Mouse (Mus musculus) liver, adult 2 months (tissue): ENCODE measurements around the gene Hacd2. TPM values are rescaled to one million over a fixed set of nuclear protein-coding genes. Genes with fewer than 3 reads are reported as not detected.

Experiments
- DNase-seq: peaks from one replicate; pipeline ENCODE4 v3.0.0-alpha.2; 2011; ENCODE audit warnings: low read depth, low spot score; ENCODE audit errors: extremely low read depth
- H3K27ac ChIP-seq: fragments of 200-500 bp; replicated peaks from 2 replicates; pipeline ENCODE4 v1.5.1; 2012; ENCODE audit warnings: low read depth, mild to moderate bottlenecking, control low read depth, inconsistent platforms, low read length; ENCODE audit not compliant: insufficient read depth
- H3K27me3 ChIP-seq: fragments of 200-500 bp; 2 replicates; pipeline ENCODE4 v1.6.1; 2012; ENCODE audit warnings: mild to moderate bottlenecking, moderate library complexity, low read length, inconsistent platforms; ENCODE audit not compliant: control insufficient read depth, insufficient read depth
- H3K36me3 ChIP-seq: fragments of 200-500 bp; 2 replicates; pipeline ENCODE4 v1.6.1; 2012; ENCODE audit warnings: low read length, inconsistent platforms; ENCODE audit not compliant: control insufficient read depth, insufficient read depth
- H3K4me1 ChIP-seq: fragments of 200-500 bp; 2 replicates; pipeline ENCODE4 v1.6.1; 2011; ENCODE audit warnings: low read length; ENCODE audit not compliant: control insufficient read depth, insufficient read depth
- H3K4me3 ChIP-seq: fragments of 200-500 bp; 2 replicates; pipeline ENCODE4 v1.5.1; 2011; ENCODE audit warnings: low read depth, mild to moderate bottlenecking, control low read depth, low read length, moderate library complexity; ENCODE audit not compliant: insufficient read depth
- H3K79me2 ChIP-seq: fragments of 200-500 bp; 2 replicates; pipeline ENCODE4 v1.6.1; 2012; ENCODE audit warnings: inconsistent platforms, mild to moderate bottlenecking, low read length, moderate library complexity; ENCODE audit not compliant: control insufficient read depth, insufficient read depth
- H3K9ac ChIP-seq: fragments of 200-500 bp; 2 replicates; pipeline ENCODE4 v1.6.1; 2012; ENCODE audit warnings: low read depth, mild to moderate bottlenecking, control low read depth, inconsistent platforms, low read length
- CTCF ChIP-seq: fragments of 200-500 bp; IDR thresholded peaks from 2 replicates; pipeline ENCODE4 v1.5.1; 2011; ENCODE audit warnings: low read depth, low read length, control low read depth
- POLR2A ChIP-seq: fragments of 200-500 bp; IDR thresholded peaks from 2 replicates; pipeline ENCODE4 v1.6.1; 2011; ENCODE audit warnings: low read length, control low read depth; ENCODE audit not compliant: insufficient read depth; ENCODE audit errors: extremely low read depth
- WGBS: fragments of 180-500 bp; shearing (Covaris S2); methylation state at CpG from one replicate; pipeline ENCODE4 v1.1.7; 2018; 5-methylcytosine and 5-hydroxymethylcytosine counted together
- polyA plus RNA-seq: library from polyadenylated mRNA; depleted of rRNA; stranded (reverse); fragments of >200 nt; gene quantifications from 2 replicates; pipeline ENCODE4 v1.2.3, GENCODE M21; 2012
- total RNA-seq: library from RNA; depleted of rRNA; stranded (reverse); fragments of >200 nt; gene quantifications from 2 replicates; pipeline ENCODE4 v1.2.3, GENCODE M21; 2014

The Hacd2 gene
- total and polyA plus RNA-seq, 2 experiments = 19.8 to 70.7 TPM

DNA sequence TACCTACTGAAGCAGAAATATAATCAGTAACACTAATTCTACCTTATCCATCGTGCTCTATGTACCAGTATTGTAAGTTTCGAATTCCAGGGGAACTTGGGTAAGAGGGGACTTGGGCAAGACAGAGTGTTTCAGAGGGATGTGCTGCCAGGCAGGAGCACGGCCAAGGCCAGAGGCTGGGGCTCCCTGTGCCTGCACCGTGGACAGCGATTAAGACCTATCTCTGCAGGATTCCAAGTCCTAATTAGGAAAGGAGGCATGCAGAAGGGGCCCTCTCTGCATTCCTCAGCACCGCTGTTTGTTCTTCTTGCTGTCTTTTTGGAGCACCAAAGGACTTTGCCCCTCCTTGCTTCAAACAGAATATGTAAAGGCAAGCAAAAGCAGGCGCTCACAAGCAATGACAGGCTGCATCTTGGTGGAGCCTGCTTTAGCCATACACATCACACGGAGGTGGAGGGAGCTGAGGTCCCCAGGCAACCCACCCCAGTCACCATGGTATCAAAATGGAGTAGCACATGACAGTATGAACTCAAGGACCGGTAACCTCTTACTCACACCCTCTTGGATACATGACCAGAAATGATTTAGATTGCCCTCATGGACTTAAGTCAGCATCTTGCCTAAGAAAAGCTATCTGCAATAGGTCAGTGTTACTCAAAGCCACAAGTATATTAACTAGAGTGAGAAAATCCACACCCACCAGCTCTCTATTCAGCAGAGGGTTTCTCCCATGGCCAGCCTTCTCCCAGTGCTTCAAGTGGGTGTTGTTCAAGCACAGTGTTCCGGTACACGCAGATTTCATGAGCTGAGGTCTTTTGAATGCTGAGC, 37.8 kb upstream of the Hacd2 start:
- no peak overlapping the region for H3K4me3 ChIP-seq
- H3K79me2 ChIP-seq = no peaks in the 10 kb centered on the region
- peaks cover 8% of the 10 kb centered on the region for H3K4me1 ChIP-seq
- H3K27me3 ChIP-seq = no peaks in the 10 kb centered on the region
- H3K9ac ChIP-seq = no peak overlapping the region
- peaks cover 18% of the 10 kb centered on the region for H3K36me3 ChIP-seq
- WGBS = 75% methylated on average over 11 of the region's 11 CpGs
- no peak for DNase-seq
- TF ChIP-seq CTCF = no peak
- TF ChIP-seq POLR2A = no peak
- no peak overlapping the region for H3K27ac ChIP-seq

DNA sequence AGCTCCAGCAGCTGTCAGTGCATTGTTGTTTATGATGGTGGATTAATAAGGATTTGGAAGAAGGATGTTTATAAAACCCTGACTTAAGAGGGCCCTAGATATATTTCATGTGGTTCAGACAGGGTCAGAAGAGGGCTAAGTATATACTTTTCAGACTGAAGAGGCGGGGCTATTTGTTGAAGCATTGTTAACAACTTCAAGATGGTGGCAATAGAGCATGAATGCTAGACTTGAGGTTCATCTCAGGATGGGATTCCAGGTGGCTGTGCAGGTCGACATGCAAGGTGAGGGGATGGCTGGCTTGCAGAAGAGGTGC, 37.2 kb upstream of the Hacd2 start:
- Histone ChIP-seq H3K27me3 (no peaks in the 10 kb centered on the region), H3K27ac (no peak overlapping the region), H3K4me3 (no peak overlapping the region), H3K36me3 (peaks cover 16% of the 10 kb centered on the region), H3K4me1 (peaks cover 8% of the 10 kb centered on the region), H3K9ac (no peak overlapping the region), H3K79me2 (no peaks in the 10 kb centered on the region)
- DNase-seq = no peak
- TF ChIP-seq CTCF = no peak
- no peak for TF ChIP-seq POLR2A
- WGBS = 88% methylated on average over 2 of the region's 2 CpGs

DNA sequence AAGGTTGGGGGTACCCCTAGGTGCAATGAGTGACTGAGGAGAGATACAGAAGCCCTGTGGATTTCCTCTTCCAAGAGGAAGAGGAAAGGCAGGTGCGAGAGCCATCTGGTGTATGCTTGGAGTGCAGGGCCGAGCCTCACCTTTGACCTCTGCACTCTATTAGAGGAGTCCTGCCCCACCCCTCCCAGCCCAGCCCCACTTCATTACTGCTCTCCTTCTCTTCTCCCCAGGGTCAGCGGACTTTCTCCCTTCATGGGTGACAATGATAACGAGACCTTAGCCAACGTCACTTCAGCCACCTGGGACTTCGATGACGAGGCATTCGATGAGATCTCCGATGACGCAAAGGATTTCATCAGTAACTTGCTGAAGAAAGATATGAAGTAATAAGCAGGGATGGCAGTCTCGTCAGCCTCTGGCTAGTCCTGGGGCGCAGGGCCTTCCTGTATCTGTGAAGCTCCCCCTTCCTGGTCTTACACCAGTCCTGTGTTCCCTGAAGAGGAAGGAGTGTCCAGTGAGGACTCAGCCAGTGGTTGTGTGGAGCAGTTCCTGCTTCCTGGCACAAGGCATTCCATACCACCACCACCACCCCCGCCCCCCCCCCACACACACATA, 35.9 kb upstream of the Hacd2 start:
- no peak overlapping the region for H3K9ac ChIP-seq
- TF ChIP-seq POLR2A (no peak), CTCF (no peak)
- no peak overlapping the region for H3K4me3 ChIP-seq
- 91% methylated on average over 13 of the region's 13 CpGs for WGBS
- H3K27ac ChIP-seq = no peak overlapping the region
- H3K4me1 ChIP-seq = peaks cover under 1% of the 10 kb centered on the region
- DNase-seq = no peak
- H3K36me3 ChIP-seq = peaks cover 20% of the 10 kb centered on the region
- no peaks in the 10 kb centered on the region for H3K27me3 ChIP-seq
- no peaks in the 10 kb centered on the region for H3K79me2 ChIP-seq

DNA sequence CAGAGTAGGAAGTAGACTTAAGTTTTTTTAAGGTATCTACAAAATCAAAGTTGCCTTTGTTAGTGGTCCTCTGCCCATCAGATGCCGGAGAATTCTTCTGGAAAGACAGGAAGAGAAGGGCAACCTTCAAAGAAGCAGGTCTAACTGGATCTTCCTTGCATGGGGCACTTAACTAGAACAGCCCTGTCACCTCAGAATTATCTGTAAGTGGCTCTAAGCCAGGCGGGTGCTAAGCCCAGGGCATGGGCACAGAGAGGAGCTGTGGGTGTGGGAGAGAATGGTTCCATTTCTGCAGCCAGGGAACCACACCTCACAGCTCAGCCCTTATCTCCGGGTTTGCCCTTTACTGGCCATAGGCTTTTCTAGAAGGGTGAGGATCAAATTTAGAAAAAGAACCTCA, 30.9 kb upstream of the Hacd2 start:
- Histone ChIP-seq H3K9ac (no peak overlapping the region), H3K36me3 (peaks cover 14% of the 10 kb centered on the region), H3K4me3 (no peak overlapping the region), H3K27me3 (no peaks in the 10 kb centered on the region), H3K4me1 (peaks cover 25% of the 10 kb centered on the region), H3K79me2 (no peaks in the 10 kb centered on the region), H3K27ac (no peak overlapping the region)
- 83% methylated on average over 3 of the region's 3 CpGs for WGBS
- TF ChIP-seq CTCF (no peak), POLR2A (no peak)
- no peak for DNase-seq

DNA sequence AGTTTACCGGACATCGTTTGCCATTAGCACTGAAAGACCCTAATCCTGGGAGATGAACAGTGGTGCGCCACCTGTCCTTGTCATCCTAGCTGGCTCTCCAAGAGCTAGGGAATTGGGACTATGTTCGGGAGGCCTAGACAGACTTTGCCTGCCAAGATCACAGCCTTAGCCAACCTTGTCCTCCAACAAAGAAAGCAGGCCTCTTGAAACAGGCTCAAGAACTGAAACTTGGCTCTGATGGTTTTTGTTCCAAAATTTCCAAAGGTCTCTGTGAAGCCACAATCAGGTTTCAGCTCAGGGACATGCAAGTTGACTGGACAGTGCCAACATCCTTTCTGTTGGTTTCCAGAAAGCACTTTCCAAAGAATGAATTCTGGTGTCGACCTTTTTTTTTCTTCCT, 29.4 kb upstream of the Hacd2 start:
- no peak overlapping the region for H3K9ac ChIP-seq
- H3K27ac ChIP-seq = peak overlapping the region; percentile 82
- H3K4me3 ChIP-seq = no peak overlapping the region
- DNase-seq = peak; percentile 82
- peaks cover 8% of the 10 kb centered on the region for H3K36me3 ChIP-seq
- H3K79me2 ChIP-seq = no peaks in the 10 kb centered on the region
- WGBS = 63% methylated on average over 5 of the region's 5 CpGs
- TF ChIP-seq CTCF = no peak
- H3K27me3 ChIP-seq = no peaks in the 10 kb centered on the region
- peaks cover 25% of the 10 kb centered on the region for H3K4me1 ChIP-seq
